Mouse (Mus musculus) heart, embryonic 10.5 days (tissue): Measurements from ENCODE around the gene Snd1. TPM values are rescaled to one million over a fixed set of nuclear protein-coding genes. Genes with fewer than 3 reads are reported as not detected.

Source experiments
- DNase-seq: peaks from one replicate; pipeline ENCODE4 v3.0.0-alpha.2; 2017; ENCODE audit warnings: low spot score
- H3K27ac ChIP-seq: fragments of 300-500 bp; sonication (generic); 2 replicates; pipeline ENCODE4 v1.5.1; 2016; ENCODE audit warnings: mild to moderate bottlenecking
- H3K27me3 ChIP-seq: fragments of 300-500 bp; sonication (generic); 2 replicates; pipeline ENCODE4 v1.6.1; 2016; ENCODE audit warnings: mild to moderate bottlenecking; ENCODE audit not compliant: poor library complexity, insufficient read depth, severe bottlenecking
- H3K36me3 ChIP-seq: fragments of 300-500 bp; sonication (generic); 2 replicates; pipeline ENCODE4 v1.6.1; 2016; ENCODE audit warnings: mild to moderate bottlenecking, moderate library complexity
- H3K4me1 ChIP-seq: fragments of 300-500 bp; sonication (generic); 2 replicates; pipeline ENCODE4 v1.6.1; 2016; ENCODE audit warnings: mild to moderate bottlenecking
- H3K4me3 ChIP-seq: fragments of 300-500 bp; sonication (generic); 2 replicates; pipeline ENCODE4 v1.5.1; 2016; ENCODE audit warnings: mild to moderate bottlenecking, moderate library complexity
- H3K9me3 ChIP-seq: fragments of 300-500 bp; sonication (generic); 2 replicates; pipeline ENCODE4 v1.6.1; 2016; ENCODE audit warnings: mild to moderate bottlenecking, moderate library complexity
- WGBS: fragments of 180-500 bp; shearing (Covaris S2); methylation state at CpG from one replicate; pipeline ENCODE4 v1.1.7; 2016; 5-methylcytosine and 5-hydroxymethylcytosine counted together
- polyA plus RNA-seq: library from polyadenylated mRNA; unstranded; fragments of >200 nt; fragmentation: Nextera tagmentation; extraction: Ambion mirVana; gene quantifications from 2 replicates; pipeline ENCODE4 v1.2.1, GENCODE M21; 2016

Snd1 gene
- polyA plus RNA-seq, 1 experiment from 2014 or later = 120 TPM

DNA sequence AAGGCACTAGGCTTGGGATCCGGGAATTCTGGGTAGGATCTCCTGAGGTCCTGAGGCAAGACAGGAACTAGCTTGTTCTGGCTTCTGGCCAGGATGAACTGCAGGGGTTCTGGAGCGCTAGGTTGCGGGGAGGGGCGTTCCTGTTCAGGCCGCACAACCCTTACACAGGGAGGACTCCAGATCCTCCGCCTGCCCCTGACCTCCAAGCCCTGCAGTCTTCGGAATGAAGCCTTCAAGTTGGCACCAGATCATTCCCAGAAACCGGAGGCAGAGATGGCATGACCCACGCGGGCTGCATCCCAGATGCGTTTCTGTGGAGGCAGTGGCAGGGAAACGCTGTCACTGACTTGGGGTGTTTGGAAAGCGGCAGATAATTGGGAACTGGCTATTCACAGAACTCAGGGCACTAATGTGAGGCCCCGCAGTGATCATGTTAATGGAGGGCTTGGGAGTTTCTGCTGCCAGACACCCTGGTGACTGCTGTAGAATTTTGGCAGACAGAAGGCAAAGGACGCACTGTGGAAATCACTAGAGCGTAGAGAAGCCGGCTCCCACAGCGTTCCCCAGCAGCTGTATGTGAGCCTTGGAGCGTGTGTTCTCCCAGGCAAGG is 457.5 kb downstream of the Snd1 start:
- no peaks in the 10 kb centered on the region for H3K27me3 ChIP-seq
- H3K27ac ChIP-seq = peak overlapping the region; percentile 69
- H3K36me3 ChIP-seq = no peaks in the 10 kb centered on the region
- DNase-seq = no peak
- H3K4me3 ChIP-seq = peak overlapping the region; percentile 55
- H3K4me1 ChIP-seq = peaks cover 18% of the 10 kb centered on the region
- 13% methylated on average over 19 of the region's 19 CpGs for WGBS
- no peaks in the 10 kb centered on the region for H3K9me3 ChIP-seq

DNA sequence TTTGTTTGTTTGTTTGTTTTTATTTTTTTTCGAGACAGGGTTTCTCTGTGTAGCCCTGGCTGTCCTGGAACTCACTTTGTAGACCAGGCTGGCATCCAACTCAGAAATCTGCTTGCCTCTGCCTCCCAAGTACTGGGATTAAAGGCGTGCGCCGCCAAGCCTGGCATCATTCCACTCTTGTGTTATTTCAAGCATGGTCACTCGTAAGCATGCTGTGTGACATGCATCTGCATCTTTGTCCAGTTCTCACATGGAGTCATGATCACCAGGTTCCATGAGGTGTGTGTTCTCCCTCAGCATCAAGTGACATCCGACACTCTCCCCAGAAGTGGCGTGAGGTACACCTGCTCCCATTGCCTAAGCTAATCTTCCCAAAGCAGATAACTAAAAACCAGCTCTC is 460.8 kb downstream of the Snd1 start:
- 81% methylated on average over 7 of the region's 7 CpGs for WGBS
- no peak for DNase-seq
- Histone ChIP-seq H3K27me3 (no peaks in the 10 kb centered on the region), H3K9me3 (no peaks in the 10 kb centered on the region), H3K27ac (no peak overlapping the region), H3K4me1 (peaks cover 18% of the 10 kb centered on the region), H3K4me3 (no peak overlapping the region), H3K36me3 (no peaks in the 10 kb centered on the region)

DNA sequence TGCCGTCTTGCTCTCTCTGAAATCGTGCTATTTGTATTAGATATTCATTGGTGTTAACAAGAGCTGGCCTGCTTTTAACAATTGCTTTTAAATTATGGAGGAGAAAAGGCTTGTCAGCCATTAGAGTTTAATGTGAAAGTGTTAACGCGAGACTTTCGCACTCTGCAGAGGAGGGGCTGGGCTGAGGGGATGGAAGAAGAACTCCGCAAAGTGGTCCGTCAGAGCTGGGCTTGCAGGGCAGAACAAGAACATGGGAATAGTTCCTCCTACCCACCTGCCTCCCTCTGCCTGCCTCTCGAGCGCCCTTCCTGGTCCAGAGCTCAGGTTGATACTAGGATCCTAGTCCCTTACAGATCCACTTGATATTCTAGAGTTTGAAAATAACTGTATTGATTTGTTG is 472.3 kb downstream of the Snd1 start:
- Histone ChIP-seq H3K27me3 (peaks cover 23% of the 10 kb centered on the region), H3K9me3 (no peaks in the 10 kb centered on the region), H3K4me3 (no peak overlapping the region), H3K4me1 (no peaks in the 10 kb centered on the region), H3K27ac (no peak overlapping the region), H3K36me3 (no peaks in the 10 kb centered on the region)
- 64% methylated on average over 9 of the region's 9 CpGs for WGBS
- no peak for DNase-seq

DNA sequence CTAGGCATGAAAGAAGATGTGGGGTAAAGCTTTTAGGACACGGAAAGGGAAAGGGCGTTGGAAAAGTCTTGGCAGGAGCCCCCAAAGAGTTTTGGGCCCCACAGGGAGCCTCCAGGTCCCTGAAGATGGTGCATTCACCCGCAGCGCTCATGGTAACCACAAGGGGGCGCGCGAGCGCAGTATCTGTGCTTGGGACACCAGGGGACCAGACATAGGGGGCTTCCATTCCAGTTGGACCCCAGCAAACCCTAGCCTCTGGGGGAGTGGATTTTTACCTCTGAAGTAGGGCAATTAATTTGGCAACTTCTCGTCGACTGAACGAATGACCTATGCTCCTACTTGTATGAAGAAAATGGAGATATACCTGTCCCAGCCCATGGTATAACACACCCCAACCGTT is 474.3 kb downstream of the Snd1 start:
- no peak for DNase-seq
- Histone ChIP-seq H3K27ac (no peak overlapping the region), H3K9me3 (no peaks in the 10 kb centered on the region), H3K4me1 (no peaks in the 10 kb centered on the region), H3K4me3 (no peak overlapping the region), H3K36me3 (no peaks in the 10 kb centered on the region), H3K27me3 (peaks cover 23% of the 10 kb centered on the region)
- 14% methylated on average over 12 of the region's 12 CpGs for WGBS

GRCm38 (mm10) chr6:28955581-28955980 is 480.6 kb downstream of the Snd1 start:
- no peaks in the 10 kb centered on the region for H3K9me3 ChIP-seq
- H3K4me1 ChIP-seq = no peaks in the 10 kb centered on the region
- H3K36me3 ChIP-seq = no peaks in the 10 kb centered on the region
- no peak overlapping the region for H3K27ac ChIP-seq
- no peak overlapping the region for H3K4me3 ChIP-seq
- 14% methylated on average over 11 of the region's 11 CpGs for WGBS
- peaks cover 11% of the 10 kb centered on the region; the same call in 1 of the 2 replicates for H3K27me3 ChIP-seq
- no peak for DNase-seq

- Histone ChIP-seq H3K4me1 (no peaks in the 10 kb centered on the region), H3K27me3 (peaks cover 11% of the 10 kb centered on the region; the same call in 1 of the 2 replicates), H3K4me3 (no peak overlapping the region), H3K9me3 (no peaks in the 10 kb centered on the region), H3K27ac (no peak overlapping the region), H3K36me3 (no peaks in the 10 kb centered on the region)
- WGBS = 82% methylated on average over 10 of the region's 10 CpGs
- no peak for DNase-seq
Observed at GRCm38 (mm10) chr6:28957486-28957885, 482.5 kb downstream of the Snd1 start.

- 66% methylated on average over 5 of the region's 5 CpGs for WGBS
- Histone ChIP-seq H3K27ac (no peak overlapping the region), H3K27me3 (0 out of 2 replicates have a peak, but pooled peaks cover 3% of the 10 kb centered on the region), H3K9me3 (no peaks in the 10 kb centered on the region), H3K4me3 (no peak overlapping the region), H3K4me1 (no peaks in the 10 kb centered on the region), H3K36me3 (no peaks in the 10 kb centered on the region)
- DNase-seq = no peak
Observed at GRCm38 (mm10) chr6:28963178-28963577, 488.2 kb downstream of the Snd1 start.

DNA sequence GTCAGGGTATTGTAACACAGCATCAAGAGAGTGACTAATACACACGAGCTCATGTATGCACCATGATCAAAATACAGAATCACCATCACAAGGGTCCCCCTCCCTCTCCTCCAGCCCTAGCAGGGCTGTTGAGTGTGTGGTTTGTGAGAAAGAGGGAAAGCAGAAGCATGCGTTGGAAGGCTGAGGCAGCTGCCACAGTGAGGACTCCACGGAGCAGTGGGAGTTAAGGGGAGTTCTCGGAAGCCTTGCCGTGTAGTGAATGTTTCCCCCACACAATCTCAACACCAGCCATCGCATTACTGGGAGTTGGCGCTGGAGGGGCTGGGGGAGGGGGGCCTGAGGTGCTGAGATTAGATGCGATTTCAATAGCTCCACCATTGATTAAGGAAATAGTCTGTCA is 490.3 kb downstream of the Snd1 start:
- Histone ChIP-seq H3K4me1 (peaks cover 7% of the 10 kb centered on the region; the same call in 1 of the 2 replicates), H3K27ac (no peak overlapping the region), H3K36me3 (no peaks in the 10 kb centered on the region), H3K4me3 (no peak overlapping the region), H3K27me3 (no peaks in the 10 kb centered on the region), H3K9me3 (no peaks in the 10 kb centered on the region)
- DNase-seq = no peak
- WGBS = 45% methylated on average over 8 of the region's 8 CpGs

DNA sequence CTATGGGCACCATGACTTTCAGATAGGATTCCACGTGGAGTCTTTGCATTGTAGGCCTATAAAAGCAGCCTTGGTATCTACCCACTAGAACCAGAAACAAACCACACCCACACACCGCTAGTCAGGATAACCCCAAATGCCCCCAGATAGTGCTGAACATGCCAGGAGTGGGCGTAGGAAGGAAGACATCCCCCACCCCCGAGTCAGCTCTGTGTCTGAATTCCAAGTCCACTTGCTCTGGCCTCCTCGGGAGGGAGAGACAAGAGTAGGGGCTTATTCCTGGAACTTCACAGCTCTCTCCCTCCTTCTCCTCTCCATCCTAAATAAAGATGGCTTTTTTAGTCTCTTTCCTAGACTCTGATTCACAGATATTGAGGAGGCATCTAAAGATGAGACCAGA is 494.7 kb downstream of the Snd1 start:
- H3K36me3 ChIP-seq = no peaks in the 10 kb centered on the region
- no peaks in the 10 kb centered on the region for H3K9me3 ChIP-seq
- DNase-seq = no peak
- WGBS = 20% methylated on average over 5 of the region's 5 CpGs
- H3K4me3 ChIP-seq = no peak overlapping the region
- H3K4me1 ChIP-seq = peaks cover 7% of the 10 kb centered on the region; the same call in 1 of the 2 replicates
- peaks cover 6% of the 10 kb centered on the region; the same call in 1 of the 2 replicates for H3K27me3 ChIP-seq
- no peak overlapping the region for H3K27ac ChIP-seq

DNA sequence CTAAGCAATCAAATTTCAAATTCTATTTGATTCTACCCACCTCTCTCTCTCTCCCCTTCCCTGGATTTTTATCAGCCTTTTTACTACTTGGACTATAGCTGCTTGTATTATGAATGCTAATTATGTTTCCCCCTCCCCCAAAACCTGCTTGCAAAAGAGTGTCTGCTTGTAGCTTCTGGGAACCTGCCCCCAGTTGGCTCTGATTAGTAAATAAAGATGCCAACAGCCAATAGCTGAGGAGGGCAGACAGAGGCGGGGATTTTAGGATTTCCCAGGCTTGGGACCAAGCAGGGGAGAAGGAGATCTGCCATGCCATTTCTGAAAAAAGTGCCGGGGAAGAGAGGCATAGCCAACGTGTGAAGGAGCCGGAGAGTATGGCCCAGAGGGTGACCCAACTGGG is 495.8 kb downstream of the Snd1 start:
- 49% methylated on average over 4 of the region's 4 CpGs for WGBS
- DNase-seq = no peak
- H3K9me3 ChIP-seq = no peaks in the 10 kb centered on the region

DNA sequence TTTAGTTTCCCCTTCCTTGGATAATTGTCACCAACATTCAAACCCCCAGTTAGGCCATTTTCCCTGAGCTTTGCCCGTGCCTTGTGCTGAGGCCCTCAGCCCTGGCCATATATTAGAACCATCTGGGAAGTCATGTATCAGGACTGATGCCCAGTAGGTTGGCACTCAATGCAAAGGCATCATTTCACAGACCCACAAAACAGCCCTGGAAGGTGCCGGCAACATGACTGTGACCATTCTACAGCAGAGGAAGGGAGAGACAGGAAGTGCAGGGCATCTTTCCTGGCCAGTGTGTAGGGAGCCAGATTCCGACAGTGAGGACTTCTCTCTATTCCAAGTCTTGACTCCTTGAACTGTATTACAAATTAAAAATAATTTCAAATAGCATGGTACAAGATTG is 499.6 kb downstream of the Snd1 start:
- H3K36me3 ChIP-seq = no peaks in the 10 kb centered on the region
- no peak overlapping the region for H3K27ac ChIP-seq
- no peak for DNase-seq
- no peaks in the 10 kb centered on the region for H3K9me3 ChIP-seq
- H3K4me3 ChIP-seq = no peak overlapping the region
- peaks cover 6% of the 10 kb centered on the region; the same call in 1 of the 2 replicates for H3K4me1 ChIP-seq
- H3K27me3 ChIP-seq = peaks cover 32% of the 10 kb centered on the region
- 79% methylated on average over 3 of the region's 3 CpGs for WGBS

More for the DNA sequence above, 495.8 kb downstream of the Snd1 start:
- H3K4me3 ChIP-seq = no peak overlapping the region
- H3K4me1 ChIP-seq = peaks cover 7% of the 10 kb centered on the region; the same call in 1 of the 2 replicates
- H3K27ac ChIP-seq = no peak overlapping the region
- peaks cover 6% of the 10 kb centered on the region; the same call in 1 of the 2 replicates for H3K27me3 ChIP-seq
- no peaks in the 10 kb centered on the region for H3K36me3 ChIP-seq

GRCm38 (mm10) chr6:28975106-28975505 is 500.2 kb downstream of the Snd1 start:
- H3K4me3 ChIP-seq = no peak overlapping the region
- H3K4me1 ChIP-seq = peaks cover 2% of the 10 kb centered on the region
- H3K9me3 ChIP-seq = no peaks in the 10 kb centered on the region
- no peaks in the 10 kb centered on the region for H3K36me3 ChIP-seq
- 85% methylated on average over 1 of the region's 1 CpGs for WGBS
- DNase-seq = no peak
- no peak overlapping the region for H3K27ac ChIP-seq
- H3K27me3 ChIP-seq = peaks cover 38% of the 10 kb centered on the region

- DNase-seq = no peak
- H3K27me3 ChIP-seq = peaks cover 61% of the 10 kb centered on the region
- no peak overlapping the region for H3K27ac ChIP-seq
- H3K4me3 ChIP-seq = no peak overlapping the region
- H3K36me3 ChIP-seq = no peaks in the 10 kb centered on the region
- WGBS = 52% methylated on average over 5 of the region's 5 CpGs
- no peaks in the 10 kb centered on the region for H3K9me3 ChIP-seq
- peaks cover 17% of the 10 kb centered on the region for H3K4me1 ChIP-seq
Observed at GRCm38 (mm10) chr6:28978031-28978430, 503.1 kb downstream of the Snd1 start.

- Histone ChIP-seq H3K27me3 (peaks cover 65% of the 10 kb centered on the region), H3K27ac (no peak overlapping the region), H3K36me3 (no peaks in the 10 kb centered on the region), H3K9me3 (no peaks in the 10 kb centered on the region), H3K4me3 (no peak overlapping the region), H3K4me1 (peaks cover 17% of the 10 kb centered on the region)
- WGBS = 77% methylated on average over 3 of the region's 3 CpGs
- no peak for DNase-seq
Observed at GRCm38 (mm10) chr6:28978881-28979280, 503.9 kb downstream of the Snd1 start.
